Mouse (Mus musculus): ENCODE results near the gene Shd. TPM values are rescaled to one million over a fixed set of nuclear protein-coding genes. Genes with fewer than 3 reads are reported as not detected.

The Shd gene
- polyA plus RNA-seq, 1 experiment from 2014 or later = 32.9 TPM

DNA sequence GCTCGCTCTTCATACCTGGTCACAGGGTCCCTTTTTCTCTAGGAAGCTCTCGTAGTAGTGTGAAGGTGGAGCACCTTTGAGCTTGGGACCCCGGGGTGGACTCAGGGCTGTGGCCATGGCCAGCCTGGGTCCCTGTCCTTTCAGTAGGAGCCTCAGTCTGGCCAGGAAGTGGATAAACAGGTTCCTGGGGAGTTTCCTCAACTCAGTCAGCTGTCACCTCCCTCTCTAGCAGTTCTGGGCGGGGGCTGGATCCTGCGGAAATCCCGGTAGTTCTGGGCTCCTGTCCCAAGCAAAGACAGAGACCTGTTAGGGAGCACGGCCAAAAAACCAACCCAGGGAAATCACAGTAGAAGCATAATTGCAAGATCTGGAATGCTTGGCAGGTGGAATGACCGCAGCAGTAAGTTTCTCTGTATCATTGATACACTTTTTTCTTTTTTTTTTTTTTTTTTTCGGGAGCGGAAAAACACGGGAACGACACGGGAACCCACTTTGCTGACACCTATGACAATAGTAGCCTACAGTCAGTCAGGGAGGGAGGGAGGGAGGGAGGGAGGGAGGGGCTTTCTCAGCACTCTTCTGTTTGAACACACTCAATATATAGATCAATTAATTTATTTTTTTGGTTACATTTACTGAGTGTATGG lies 35.3 kb downstream of the Shd start, which contains the start of the genes Stap2 and Mpnd:
Stap2 (minus strand) TSS at position 170 of the 647 bp plus-strand sequence.
Mpnd (plus strand) TSS at position 297 of the 647 bp plus-strand sequence.
- H3K4me1 ChIP-seq (ENCODE audit: control insufficient read depth, insufficient read depth, low read length) = no peaks in the 10 kb centered on the region; the same call in 1 of the 2 replicates
- no peaks in the 10 kb centered on the region; the same call in 1 of the 2 replicates for H3K27me3 ChIP-seq (ENCODE audit: control insufficient read depth, insufficient read depth, low read length)
- no peak within 1 kb of the TSS for H3K4me3 ChIP-seq (ENCODE audit: low read depth, low read length)
- no peak within 1 kb of the TSS for H3K9ac ChIP-seq (replicated peaks; ENCODE audit: low read length)
- DNase-seq (ENCODE audit: low spot score) (peak; percentile 93), ATAC-seq (replicated peaks; ENCODE audit: insufficient number of reproducible peaks, low FRiP score, low TSS enrichment, low read depth) (no peak)
- WGBS = 38% methylated on average over 13 of the region's 13 CpGs
- no peak within 1 kb of the TSS for H3K27ac ChIP-seq (replicated peaks; ENCODE audit: low read depth, low read length)
- H3K36me3 ChIP-seq (replicated peaks; ENCODE audit: control insufficient read depth, insufficient read depth, low read depth, low read length) = no peaks in the 10 kb centered on the region
- no peaks in the 10 kb centered on the region for H3K9me3 ChIP-seq (replicated peaks; ENCODE audit: control insufficient read depth, low read length)
- no peak within 1 kb of the TSS for H3K4me2 ChIP-seq (ENCODE audit: low read depth, low read length)

DNA sequence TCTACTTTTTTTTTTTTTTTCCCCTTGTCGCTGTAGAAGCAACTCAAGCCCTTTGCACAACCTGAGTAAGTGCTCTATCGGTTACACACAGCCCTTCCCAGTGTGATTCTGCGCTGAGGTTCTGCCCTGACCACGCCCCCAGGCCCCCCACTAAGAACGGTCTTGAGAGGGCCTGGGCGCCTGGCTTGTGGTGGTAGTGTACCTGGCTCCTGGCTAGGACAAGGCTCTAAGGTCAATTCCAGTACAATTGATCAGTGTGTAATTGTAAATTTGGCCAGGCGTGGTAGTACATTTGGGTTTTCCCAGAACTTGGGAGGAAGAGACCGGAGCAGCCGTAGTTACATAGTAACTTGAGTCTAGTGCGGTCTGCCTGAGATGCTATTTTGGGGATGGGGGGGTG lies 36.7 kb downstream of the Shd start:
- no peak for ATAC-seq (replicated peaks; ENCODE audit: insufficient number of reproducible peaks, low FRiP score, low TSS enrichment, low read depth)
- Histone ChIP-seq H3K4me3 (ENCODE audit: low read depth, low read length) (no peak overlapping the region), H3K9ac (replicated peaks; ENCODE audit: low read length) (no peak overlapping the region), H3K36me3 (replicated peaks; ENCODE audit: control insufficient read depth, insufficient read depth, low read depth, low read length) (no peaks in the 10 kb centered on the region), H3K9me3 (replicated peaks; ENCODE audit: control insufficient read depth, low read length) (no peaks in the 10 kb centered on the region), H3K27me3 (ENCODE audit: control insufficient read depth, insufficient read depth, low read length) (no peaks in the 10 kb centered on the region), H3K4me1 (ENCODE audit: control insufficient read depth, insufficient read depth, low read length) (peaks cover 3% of the 10 kb centered on the region), H3K27ac (replicated peaks; ENCODE audit: low read depth, low read length) (no peak overlapping the region), H3K4me2 (ENCODE audit: low read depth, low read length) (no peak overlapping the region)
- 47% methylated on average over 10 of the region's 10 CpGs for WGBS
- no peak for DNase-seq (ENCODE audit: low spot score)

DNA sequence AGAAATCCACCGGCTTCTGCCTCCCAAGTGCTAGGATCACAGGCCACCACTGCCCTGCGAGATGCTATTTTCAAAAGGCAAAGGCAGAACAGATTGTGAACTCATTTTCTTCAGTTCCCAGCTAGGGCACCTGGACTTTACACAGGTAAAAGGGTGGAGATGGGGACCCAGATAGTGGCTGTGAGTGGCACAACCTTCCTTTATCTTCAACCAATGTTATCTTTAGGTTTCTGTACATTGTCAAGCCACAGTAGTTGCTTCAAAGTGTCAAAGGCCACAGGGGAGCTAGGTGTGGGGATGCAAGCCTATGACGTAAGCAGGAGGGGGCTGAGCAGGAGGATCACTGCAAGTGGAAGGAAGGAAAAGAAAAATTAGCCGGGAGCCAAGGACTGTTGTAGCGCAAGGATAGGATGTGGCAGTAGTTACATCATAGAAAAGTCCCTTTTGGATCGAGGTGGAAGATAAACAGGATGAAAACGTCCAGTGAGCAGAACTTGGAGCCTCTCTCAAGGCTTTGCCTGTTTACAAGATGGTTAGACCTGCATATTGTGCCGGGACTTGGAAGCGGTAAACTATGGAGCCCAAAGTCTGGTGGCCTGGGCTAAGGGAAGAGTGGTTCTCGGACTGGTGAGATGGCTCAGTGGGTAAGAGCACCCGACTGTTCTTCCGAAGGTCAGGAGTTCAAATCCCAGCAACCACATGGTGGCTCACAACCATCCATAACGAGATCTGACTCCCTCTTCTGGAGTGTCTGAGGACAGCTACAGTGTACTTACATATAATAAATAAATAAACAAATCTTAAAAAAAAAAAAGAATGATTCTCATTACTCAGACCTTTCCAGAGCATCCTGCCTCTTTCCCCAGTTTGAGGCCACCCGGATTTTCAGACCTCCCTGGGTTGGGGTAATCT lies 37.4 kb downstream of the Shd start:
- ATAC-seq (replicated peaks; ENCODE audit: insufficient number of reproducible peaks, low FRiP score, low TSS enrichment, low read depth) (no peak), DNase-seq (ENCODE audit: low spot score) (peak; percentile 44)
- Histone ChIP-seq H3K4me2 (ENCODE audit: low read depth, low read length) (peak overlapping the region; percentile 10), H3K9ac (replicated peaks; ENCODE audit: low read length) (peak overlapping the region; percentile 19), H3K27me3 (ENCODE audit: control insufficient read depth, insufficient read depth, low read length) (no peaks in the 10 kb centered on the region), H3K27ac (replicated peaks; ENCODE audit: low read depth, low read length) (peak overlapping the region; percentile 14), H3K36me3 (replicated peaks; ENCODE audit: control insufficient read depth, insufficient read depth, low read depth, low read length) (no peaks in the 10 kb centered on the region), H3K9me3 (replicated peaks; ENCODE audit: control insufficient read depth, low read length) (no peaks in the 10 kb centered on the region), H3K4me3 (ENCODE audit: low read depth, low read length) (peak overlapping the region; percentile 81), H3K4me1 (ENCODE audit: control insufficient read depth, insufficient read depth, low read length) (peaks cover 3% of the 10 kb centered on the region)
- 30% methylated on average over 13 of the region's 14 CpGs for WGBS

DNA sequence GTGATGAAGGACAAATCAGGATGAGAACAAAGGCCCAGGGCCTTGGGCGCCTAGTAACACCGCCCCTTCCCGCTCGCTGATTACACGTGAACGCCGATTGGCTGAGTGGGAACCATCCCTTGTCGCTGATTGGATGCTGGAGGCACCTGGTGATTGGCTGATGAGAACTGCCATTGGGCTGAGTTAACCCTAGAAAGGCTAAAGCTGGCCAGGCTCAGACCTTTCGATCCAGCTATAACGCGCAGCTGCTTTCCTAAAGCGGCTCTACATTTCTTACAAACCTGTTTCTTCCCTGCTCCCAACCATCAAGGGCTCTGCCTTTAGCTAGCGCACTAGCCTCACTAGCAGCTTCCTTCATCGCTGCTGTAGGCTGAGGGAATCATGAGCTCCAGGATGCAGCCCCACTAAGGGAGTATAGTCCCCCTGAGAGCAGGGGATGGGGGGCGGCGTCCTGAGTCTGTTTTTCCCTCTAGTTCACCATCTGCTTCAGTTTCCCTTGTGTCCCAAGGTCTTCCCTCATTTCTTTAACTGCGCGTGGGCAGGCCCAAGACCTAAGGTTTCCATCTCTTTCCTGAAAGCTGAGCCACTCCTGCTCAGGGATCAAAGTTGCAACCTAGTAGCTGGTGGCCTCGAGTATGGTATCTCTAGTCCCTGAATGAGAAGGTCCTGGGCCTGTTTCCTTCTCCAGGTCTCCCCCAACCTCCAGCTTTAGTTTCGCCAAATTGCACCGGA lies 38.3 kb downstream of the Shd start:
- H3K9ac ChIP-seq (replicated peaks; ENCODE audit: low read length) = peak overlapping the region; percentile 85
- H3K4me3 ChIP-seq (ENCODE audit: low read depth, low read length) = peak overlapping the region; percentile 81
- H3K4me1 ChIP-seq (ENCODE audit: control insufficient read depth, insufficient read depth, low read length) = peaks cover 3% of the 10 kb centered on the region
- DNase-seq (ENCODE audit: low spot score) (peak; percentile 99), ATAC-seq (replicated peaks; ENCODE audit: insufficient number of reproducible peaks, low FRiP score, low TSS enrichment, low read depth) (peak; percentile 90)
- H3K27ac ChIP-seq (replicated peaks; ENCODE audit: low read depth, low read length) = peak overlapping the region; percentile 81
- WGBS = under 1% methylated on average over 21 of the region's 21 CpGs
- H3K9me3 ChIP-seq (replicated peaks; ENCODE audit: control insufficient read depth, low read length) = no peaks in the 10 kb centered on the region
- H3K4me2 ChIP-seq (ENCODE audit: low read depth, low read length) = peak overlapping the region; percentile 97
- no peaks in the 10 kb centered on the region for H3K27me3 ChIP-seq (ENCODE audit: control insufficient read depth, insufficient read depth, low read length)
- peaks cover 4% of the 10 kb centered on the region; the same call in 1 of the 2 replicates for H3K36me3 ChIP-seq (replicated peaks; ENCODE audit: control insufficient read depth, insufficient read depth, low read depth, low read length)

DNA sequence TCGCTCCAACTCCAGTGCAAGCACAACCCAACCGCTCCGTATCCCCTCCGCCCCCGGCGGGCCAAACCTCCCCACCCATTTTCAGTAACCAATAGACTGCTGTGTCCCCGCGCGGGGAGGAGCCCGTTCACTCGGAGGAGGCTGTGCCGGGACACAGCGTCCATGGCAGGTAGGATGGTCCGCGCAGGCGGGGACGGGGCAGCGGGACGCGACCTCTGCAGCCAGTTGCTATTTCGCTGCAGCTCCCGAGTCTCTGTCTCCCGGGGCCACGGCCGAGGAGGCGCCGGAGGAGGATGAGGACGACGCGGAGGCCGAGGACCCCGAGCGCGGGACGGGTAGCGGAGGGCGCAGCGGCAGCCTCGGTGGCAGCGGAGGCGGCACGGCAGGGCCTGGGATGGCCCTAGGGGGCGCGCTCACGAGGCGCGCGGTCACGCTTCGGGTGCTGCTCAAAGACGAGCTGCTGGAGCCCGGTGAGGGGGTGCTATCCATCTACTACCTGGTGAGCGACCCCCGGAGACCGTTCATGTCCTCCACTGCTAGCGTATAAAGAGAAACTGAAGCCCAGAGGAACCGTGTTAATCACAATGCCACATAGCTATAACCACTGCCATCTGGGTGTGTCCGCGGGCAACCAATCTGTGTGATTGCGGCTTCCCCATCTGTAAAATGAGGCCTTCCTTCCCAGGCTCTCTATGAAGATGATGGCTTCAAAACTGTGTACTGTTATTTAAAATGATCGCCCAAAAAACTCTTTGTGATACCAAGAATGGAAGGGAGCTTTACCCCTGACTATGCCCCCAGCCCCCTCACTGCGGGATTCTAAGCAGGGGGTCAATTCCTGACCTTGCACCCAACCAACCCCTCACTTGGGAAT lies 39.1 kb downstream of the Shd start:
- Histone ChIP-seq H3K4me1 (ENCODE audit: control insufficient read depth, insufficient read depth, low read length) (peaks cover 3% of the 10 kb centered on the region), H3K4me3 (ENCODE audit: low read depth, low read length) (peak overlapping the region; percentile 81), H3K9me3 (replicated peaks; ENCODE audit: control insufficient read depth, low read length) (no peaks in the 10 kb centered on the region), H3K27ac (replicated peaks; ENCODE audit: low read depth, low read length) (peak overlapping the region; percentile 81), H3K9ac (replicated peaks; ENCODE audit: low read length) (peak overlapping the region; percentile 85), H3K36me3 (replicated peaks; ENCODE audit: control insufficient read depth, insufficient read depth, low read depth, low read length) (peaks cover 4% of the 10 kb centered on the region; the same call in 1 of the 2 replicates), H3K27me3 (ENCODE audit: control insufficient read depth, insufficient read depth, low read length) (no peaks in the 10 kb centered on the region), H3K4me2 (ENCODE audit: low read depth, low read length) (peak overlapping the region; percentile 97)
- DNase-seq (ENCODE audit: low spot score) (peak; percentile 94), ATAC-seq (replicated peaks; ENCODE audit: insufficient number of reproducible peaks, low FRiP score, low TSS enrichment, low read depth) (peak; percentile 89)
- WGBS = under 1% methylated on average over 59 of the region's 62 CpGs

DNA sequence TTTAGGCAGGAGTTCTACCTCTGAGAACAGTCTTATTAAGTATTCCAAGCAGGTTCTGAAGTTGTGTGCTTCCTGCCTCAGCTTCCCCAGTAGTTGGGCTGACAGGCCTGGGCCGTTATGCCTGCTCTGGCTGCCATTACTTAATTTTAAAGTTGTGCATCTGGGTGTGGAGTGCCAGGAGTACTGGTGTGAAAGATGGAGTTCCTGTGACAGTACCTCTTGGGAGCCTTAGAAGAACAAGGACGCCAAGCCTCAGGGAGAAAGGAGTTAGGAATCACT lies 39.6 kb downstream of the Shd start:
- H3K4me2 ChIP-seq (ENCODE audit: low read depth, low read length) = peak overlapping the region; percentile 97
- no peak for DNase-seq (ENCODE audit: low spot score)
- no peak overlapping the region for H3K27ac ChIP-seq (replicated peaks; ENCODE audit: low read depth, low read length)
- peaks cover 3% of the 10 kb centered on the region for H3K4me1 ChIP-seq (ENCODE audit: control insufficient read depth, insufficient read depth, low read length)
- peak overlapping the region; percentile 85 for H3K9ac ChIP-seq (replicated peaks; ENCODE audit: low read length)
- H3K4me3 ChIP-seq (ENCODE audit: low read depth, low read length) = peak overlapping the region; percentile 81
- H3K9me3 ChIP-seq (replicated peaks; ENCODE audit: control insufficient read depth, low read length) = no peaks in the 10 kb centered on the region
- no peaks in the 10 kb centered on the region for H3K27me3 ChIP-seq (ENCODE audit: control insufficient read depth, insufficient read depth, low read length)
- peaks cover 4% of the 10 kb centered on the region; the same call in 1 of the 2 replicates for H3K36me3 ChIP-seq (replicated peaks; ENCODE audit: control insufficient read depth, insufficient read depth, low read depth, low read length)
- WGBS = 35% methylated on average over 2 of the region's 2 CpGs
- ATAC-seq (replicated peaks; ENCODE audit: insufficient number of reproducible peaks, low FRiP score, low TSS enrichment, low read depth) = no peak

DNA sequence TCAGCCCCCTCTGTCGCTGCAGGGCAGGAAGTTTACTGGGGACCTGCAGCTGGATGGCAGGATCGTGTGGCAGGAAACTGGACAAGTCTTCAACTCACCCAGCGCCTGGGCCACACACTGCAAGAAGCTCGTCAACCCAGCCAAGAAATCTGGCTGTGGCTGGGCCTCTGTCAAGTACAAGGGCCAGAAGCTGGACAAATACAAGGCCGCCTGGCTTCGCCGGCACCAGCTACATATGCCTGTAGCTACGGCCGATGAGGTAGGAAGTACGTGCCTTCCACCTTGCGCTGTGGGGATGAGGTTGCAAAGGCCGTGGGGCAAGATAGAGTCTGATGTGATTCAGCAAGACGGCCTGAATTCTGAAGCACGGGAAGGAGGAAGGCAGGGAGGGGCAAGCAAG lies 40.0 kb downstream of the Shd start:
- peak overlapping the region; percentile 85; the same call in 1 of the 2 replicates for H3K9ac ChIP-seq (replicated peaks; ENCODE audit: low read length)
- peak overlapping the region; percentile 97 for H3K4me2 ChIP-seq (ENCODE audit: low read depth, low read length)
- peak overlapping the region; percentile 81; the same call in 1 of the 2 replicates for H3K4me3 ChIP-seq (ENCODE audit: low read depth, low read length)
- peaks cover 4% of the 10 kb centered on the region for H3K36me3 ChIP-seq (replicated peaks; ENCODE audit: control insufficient read depth, insufficient read depth, low read depth, low read length)
- ATAC-seq (replicated peaks; ENCODE audit: insufficient number of reproducible peaks, low FRiP score, low TSS enrichment, low read depth) = no peak
- peaks cover 3% of the 10 kb centered on the region for H3K4me1 ChIP-seq (ENCODE audit: control insufficient read depth, insufficient read depth, low read length)
- H3K27me3 ChIP-seq (ENCODE audit: control insufficient read depth, insufficient read depth, low read length) = no peaks in the 10 kb centered on the region
- DNase-seq (ENCODE audit: low spot score) = no peak
- H3K9me3 ChIP-seq (replicated peaks; ENCODE audit: control insufficient read depth, low read length) = no peaks in the 10 kb centered on the region
- WGBS = 65% methylated on average over 14 of the region's 14 CpGs
- no peak overlapping the region for H3K27ac ChIP-seq (replicated peaks; ENCODE audit: low read depth, low read length)
